Mouse (Mus musculus): Measurements from ENCODE around the gene Itga4. TPM values are rescaled to one million over a fixed set of nuclear protein-coding genes. Genes with fewer than 3 reads are reported as not detected.

Gene Itga4
- polyA plus RNA-seq, 1 experiment: 7.1 TPM

GRCm38 (mm10) chr2:79257411-79257810, 2.2 kb downstream of the Itga4 start:
- 56% methylated on average over 4 of the region's 4 CpGs for WGBS
- TF ChIP-seq CTCF (IDR thresholded peaks at IDR 0.05; ENCODE audit: insufficient read depth, low read length): no peak
- TF ChIP-seq POLR2A (IDR thresholded peaks at IDR 0.05; ENCODE audit: borderline replicate concordance, extremely low read depth, low read depth, low read length): no peak
- H3K4me1 ChIP-seq (ENCODE audit: control insufficient read depth, insufficient read depth, low read length): peaks cover 4% of the 10 kb centered on the region
- H3K4me3 ChIP-seq (replicated peaks; ENCODE audit: extremely low read depth, low read depth, low read length): no peak overlapping the region
- no peak for DNase-seq

GRCm38 (mm10) chr2:79259326-79259725, 4.1 kb downstream of the Itga4 start:
- no peak for TF ChIP-seq POLR2A (IDR thresholded peaks at IDR 0.05; ENCODE audit: borderline replicate concordance, extremely low read depth, low read depth, low read length)
- WGBS: 43% methylated on average over 4 of the region's 4 CpGs
- H3K4me3 ChIP-seq (replicated peaks; ENCODE audit: extremely low read depth, low read depth, low read length): no peak overlapping the region
- peaks cover 4% of the 10 kb centered on the region for H3K4me1 ChIP-seq (ENCODE audit: control insufficient read depth, insufficient read depth, low read length)
- no peak for DNase-seq

DNA sequence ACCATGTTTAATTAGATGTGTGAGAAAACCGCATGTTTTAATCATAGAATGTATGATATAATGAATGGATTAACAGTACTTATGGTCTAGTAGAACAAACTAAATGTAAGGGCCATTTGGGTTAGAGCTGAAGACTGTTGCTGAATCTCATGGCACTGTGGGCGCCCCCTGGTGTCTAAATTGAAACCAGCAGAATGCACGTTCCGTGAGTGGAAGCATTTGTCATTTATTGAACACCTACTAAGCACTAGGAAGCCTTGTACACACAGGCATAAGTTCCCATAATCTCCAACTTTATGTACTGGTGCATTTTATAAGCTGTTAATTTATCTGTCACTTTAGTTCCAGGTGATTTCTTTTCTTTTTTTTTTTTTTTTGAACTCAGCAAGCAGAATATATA, 10.4 kb downstream of the Itga4 start:
- no peak for TF ChIP-seq POLR2A (IDR thresholded peaks at IDR 0.05; ENCODE audit: borderline replicate concordance, extremely low read depth, low read depth, low read length)
- TF ChIP-seq CTCF (IDR thresholded peaks at IDR 0.05; ENCODE audit: insufficient read depth, low read length): peak; percentile 65
- peak; percentile 48 for DNase-seq
- H3K4me3 ChIP-seq (replicated peaks; ENCODE audit: extremely low read depth, low read depth, low read length): no peak overlapping the region
- WGBS: 43% methylated on average over 4 of the region's 4 CpGs
- H3K4me1 ChIP-seq (ENCODE audit: control insufficient read depth, insufficient read depth, low read length): no peaks in the 10 kb centered on the region; the same call in 1 of the 2 replicates

- TF ChIP-seq POLR2A (IDR thresholded peaks at IDR 0.05; ENCODE audit: borderline replicate concordance, extremely low read depth, low read depth, low read length) (no peak), CTCF (IDR thresholded peaks at IDR 0.05; ENCODE audit: insufficient read depth, low read length) (no peak)
- DNase-seq: no peak
- Histone ChIP-seq H3K4me3 (replicated peaks; ENCODE audit: extremely low read depth, low read depth, low read length) (no peak overlapping the region), H3K4me1 (ENCODE audit: control insufficient read depth, insufficient read depth, low read length) (no peaks in the 10 kb centered on the region; the same call in 1 of the 2 replicates)
- WGBS: 86% methylated on average over 3 of the region's 3 CpGs
Observed at GRCm38 (mm10) chr2:79266480-79266879, 11.3 kb downstream of the Itga4 start.

DNA sequence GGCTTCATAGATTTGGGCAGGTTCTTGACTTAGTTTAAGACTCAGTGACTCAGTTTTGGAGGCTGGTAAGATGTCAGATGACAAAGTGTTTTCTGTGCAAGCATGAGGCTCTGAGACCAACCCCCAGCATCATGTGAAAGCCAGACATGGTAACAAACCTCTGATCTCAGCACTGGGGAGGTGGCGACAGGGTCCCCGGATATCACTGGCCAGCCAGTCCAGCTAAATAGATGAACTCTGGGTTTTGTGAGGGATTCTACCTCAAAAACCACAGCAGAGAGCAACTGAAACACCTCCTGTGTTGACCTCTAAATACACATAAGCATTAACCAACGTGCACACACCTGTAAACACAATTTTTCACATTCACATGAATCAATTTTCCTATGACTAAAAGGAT, 12.0 kb downstream of the Itga4 start:
- H3K4me3 ChIP-seq (replicated peaks; ENCODE audit: extremely low read depth, low read depth, low read length): no peak overlapping the region
- DNase-seq: no peak
- no peaks in the 10 kb centered on the region; the same call in 1 of the 2 replicates for H3K4me1 ChIP-seq (ENCODE audit: control insufficient read depth, insufficient read depth, low read length)
- TF ChIP-seq CTCF (IDR thresholded peaks at IDR 0.05; ENCODE audit: insufficient read depth, low read length): no peak
- 78% methylated on average over 3 of the region's 3 CpGs for WGBS

DNA sequence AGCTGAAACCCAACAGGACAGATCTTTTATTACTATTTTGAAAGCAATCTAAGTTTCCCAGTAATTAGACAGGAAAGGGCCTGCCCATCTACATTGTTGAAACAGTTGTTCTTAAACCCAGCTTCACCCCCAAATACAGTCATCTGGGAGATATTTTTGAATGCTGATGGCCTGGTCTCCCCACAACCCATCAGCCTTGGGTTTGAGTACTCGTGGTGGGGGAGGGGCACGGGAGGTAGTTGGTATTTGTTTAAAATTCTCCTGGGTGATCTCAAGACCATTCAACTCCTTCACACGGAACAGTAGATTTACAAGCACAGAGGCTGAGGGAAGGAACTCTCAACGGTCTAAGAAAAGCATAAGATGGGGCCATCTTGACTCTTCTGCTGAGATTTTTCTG, 13.6 kb downstream of the Itga4 start:
- 65% methylated on average over 4 of the region's 4 CpGs for WGBS
- H3K4me1 ChIP-seq (ENCODE audit: control insufficient read depth, insufficient read depth, low read length): no peaks in the 10 kb centered on the region; the same call in 1 of the 2 replicates
- no peak for TF ChIP-seq POLR2A (IDR thresholded peaks at IDR 0.05; ENCODE audit: borderline replicate concordance, extremely low read depth, low read depth, low read length)
- no peak for TF ChIP-seq CTCF (IDR thresholded peaks at IDR 0.05; ENCODE audit: insufficient read depth, low read length)
- no peak overlapping the region for H3K4me3 ChIP-seq (replicated peaks; ENCODE audit: extremely low read depth, low read depth, low read length)
- no peak for DNase-seq

- no peaks in the 10 kb centered on the region; the same call in 1 of the 2 replicates for H3K4me1 ChIP-seq (ENCODE audit: control insufficient read depth, insufficient read depth, low read length)
- no peak for DNase-seq
- WGBS: 15% methylated on average over 3 of the region's 3 CpGs
- no peak for TF ChIP-seq POLR2A (IDR thresholded peaks at IDR 0.05; ENCODE audit: borderline replicate concordance, extremely low read depth, low read depth, low read length)
- TF ChIP-seq CTCF (IDR thresholded peaks at IDR 0.05; ENCODE audit: insufficient read depth, low read length): no peak
- H3K4me3 ChIP-seq (replicated peaks; ENCODE audit: extremely low read depth, low read depth, low read length): no peak overlapping the region
Observed at GRCm38 (mm10) chr2:79270034-79270535, 14.9 kb downstream of the Itga4 start.

GRCm38 (mm10) chr2:79271838-79272237, 16.6 kb downstream of the Itga4 start:
- TF ChIP-seq POLR2A (IDR thresholded peaks at IDR 0.05; ENCODE audit: borderline replicate concordance, extremely low read depth, low read depth, low read length): no peak
- no peak for TF ChIP-seq CTCF (IDR thresholded peaks at IDR 0.05; ENCODE audit: insufficient read depth, low read length)
- WGBS: 90% methylated on average over 4 of the region's 4 CpGs
- no peak for DNase-seq
- Histone ChIP-seq H3K4me1 (ENCODE audit: control insufficient read depth, insufficient read depth, low read length) (no peaks in the 10 kb centered on the region; the same call in 1 of the 2 replicates), H3K4me3 (replicated peaks; ENCODE audit: extremely low read depth, low read depth, low read length) (no peak overlapping the region)

DNA sequence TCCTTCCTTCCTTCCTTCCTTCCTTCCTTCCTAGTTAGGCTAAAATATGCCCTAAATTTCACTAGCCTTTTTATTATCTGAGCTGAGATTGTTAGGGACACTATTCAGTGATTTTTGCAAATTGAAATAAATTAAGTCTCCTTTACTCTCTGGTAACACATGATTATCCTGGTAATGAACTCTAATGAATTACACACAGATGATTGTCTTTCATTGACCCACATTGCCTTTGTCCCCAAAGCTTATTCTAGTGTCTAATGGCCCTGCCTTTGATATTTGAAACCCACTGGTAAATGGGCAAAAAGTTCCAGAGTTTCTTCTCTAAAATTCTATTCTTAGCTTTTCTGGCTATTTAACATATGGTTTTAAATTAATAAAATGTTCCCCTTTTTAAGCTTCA, 23.4 kb downstream of the Itga4 start:
- TF ChIP-seq CTCF (IDR thresholded peaks at IDR 0.05; ENCODE audit: insufficient read depth, low read length): no peak
- TF ChIP-seq POLR2A (IDR thresholded peaks at IDR 0.05; ENCODE audit: borderline replicate concordance, extremely low read depth, low read depth, low read length): no peak
- no peak overlapping the region for H3K4me3 ChIP-seq (replicated peaks; ENCODE audit: extremely low read depth, low read depth, low read length)
- no peak for DNase-seq

DNA sequence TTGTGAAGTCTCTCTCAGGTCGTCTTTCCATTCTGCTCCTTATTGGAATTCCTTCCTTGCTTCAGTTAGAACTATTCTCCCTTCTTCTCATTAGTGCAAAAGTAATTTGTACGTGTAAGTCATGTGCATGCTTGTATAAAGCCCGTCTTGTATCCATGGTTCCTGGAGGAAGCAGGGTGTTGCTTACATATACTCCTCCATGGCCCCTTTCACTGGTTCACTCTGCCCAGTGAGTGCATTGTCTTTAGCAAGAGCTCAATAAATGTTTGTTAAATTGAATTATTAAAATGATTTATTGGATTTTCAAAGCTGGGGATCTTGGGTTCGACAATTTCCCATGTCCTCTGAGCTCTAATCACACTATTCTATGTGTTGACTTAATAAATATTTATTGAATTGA, 29.0 kb downstream of the Itga4 start:
- no peak overlapping the region for H3K4me3 ChIP-seq (replicated peaks; ENCODE audit: extremely low read depth, low read depth, low read length)
- TF ChIP-seq CTCF (IDR thresholded peaks at IDR 0.05; ENCODE audit: insufficient read depth, low read length) (no peak), POLR2A (IDR thresholded peaks at IDR 0.05; ENCODE audit: borderline replicate concordance, extremely low read depth, low read depth, low read length) (no peak)
- H3K4me1 ChIP-seq (ENCODE audit: control insufficient read depth, insufficient read depth, low read length): no peaks in the 10 kb centered on the region
- WGBS: 84% methylated on average over 4 of the region's 4 CpGs
- no peak for DNase-seq

More for the DNA sequence above, 23.4 kb downstream of the Itga4 start:
- no peaks in the 10 kb centered on the region for H3K4me1 ChIP-seq (ENCODE audit: control insufficient read depth, insufficient read depth, low read length)

Data from lung, adult 2 months (tissue).